Mouse (Mus musculus) urinary bladder, postnatal 36 days (tissue): Measurements from ENCODE around the gene Actn2.

ENCODE experiments used
- DNase-seq, 2 experiments: peaks; one replicate each; pipeline ENCODE4 v3.0.0; 2022; ENCODE audit warnings: low spot score in 2 of 2, mixed read lengths in 1 of 2

Gene Actn2

GRCm38 (mm10) chr13:12317191-12317765 lies 23.3 kb downstream of the Actn2 start:
- DNase-seq, result no peak

GRCm38 (mm10) chr13:12314173-12314572 lies 26.4 kb downstream of the Actn2 start:
- DNase-seq, result no peak

DNA sequence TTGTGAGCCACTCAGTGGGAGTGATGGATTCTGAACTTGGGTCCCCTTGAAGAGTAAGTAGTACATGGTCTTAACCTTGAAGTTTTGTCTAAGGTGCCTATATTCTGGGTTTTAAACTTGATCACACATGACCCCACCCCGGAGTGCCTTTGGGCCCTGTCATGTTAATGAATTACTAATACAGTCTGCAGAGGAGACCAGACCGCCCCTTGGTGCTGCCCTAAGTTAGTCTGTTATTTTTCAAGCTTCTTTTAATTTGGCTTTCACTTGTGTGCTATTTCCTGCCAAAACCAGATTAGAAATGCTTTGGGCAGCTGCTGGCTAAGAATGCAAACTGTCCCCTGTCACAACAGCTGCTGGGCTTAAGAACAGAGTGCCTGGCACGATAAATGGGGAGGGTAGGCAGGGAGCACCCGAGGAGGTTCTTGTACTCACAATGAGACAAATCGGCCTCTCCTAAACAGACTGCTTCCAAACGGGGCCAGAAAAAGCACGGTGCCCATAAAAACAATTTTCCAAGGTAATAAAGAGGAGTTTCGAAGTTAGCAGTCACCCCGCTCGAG lies 28.5 kb downstream of the Actn2 start:
- DNase-seq, result no peak

DNA sequence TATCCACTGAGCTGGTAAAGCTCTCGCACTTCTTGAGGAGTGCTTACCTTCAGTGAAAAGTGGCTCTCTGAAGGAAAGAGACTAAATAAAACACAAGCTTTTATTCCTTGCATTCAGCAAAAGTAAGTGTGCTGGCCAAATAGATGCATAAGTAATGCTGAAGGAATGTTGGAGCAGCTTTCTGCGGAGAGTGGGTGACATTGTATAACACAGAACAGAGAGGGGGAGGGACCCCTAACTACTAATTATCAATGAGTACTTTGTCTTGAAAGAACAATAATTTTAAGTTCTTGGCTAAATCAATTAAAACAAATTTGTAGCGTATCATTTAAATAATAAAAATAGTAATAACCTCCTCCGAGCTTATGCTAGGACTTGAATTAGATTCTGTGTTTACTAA lies 29.2 kb downstream of the Actn2 start:
- no peak for DNase-seq

DNA sequence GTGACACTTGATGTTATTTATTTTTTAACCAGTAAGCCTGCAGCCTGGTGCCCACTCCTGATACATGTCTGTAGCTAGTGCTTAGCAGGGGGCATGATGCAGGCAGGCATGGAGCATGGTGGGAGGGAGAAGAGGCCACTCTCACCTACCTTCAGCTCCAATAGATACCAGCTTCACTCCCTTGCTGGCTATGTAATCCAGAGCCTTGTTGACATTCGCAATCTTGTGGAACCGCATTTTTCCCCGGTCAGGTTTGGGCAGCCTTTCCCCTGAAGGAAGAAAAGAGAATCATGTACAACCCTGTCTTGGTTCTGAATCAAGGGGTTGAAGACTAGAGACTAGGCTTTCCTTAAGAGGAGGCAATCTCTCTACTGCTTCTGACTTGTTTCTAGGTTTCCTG lies 31.1 kb downstream of the Actn2 start:
- DNase-seq, result peak; percentile 29 to 30

DNA sequence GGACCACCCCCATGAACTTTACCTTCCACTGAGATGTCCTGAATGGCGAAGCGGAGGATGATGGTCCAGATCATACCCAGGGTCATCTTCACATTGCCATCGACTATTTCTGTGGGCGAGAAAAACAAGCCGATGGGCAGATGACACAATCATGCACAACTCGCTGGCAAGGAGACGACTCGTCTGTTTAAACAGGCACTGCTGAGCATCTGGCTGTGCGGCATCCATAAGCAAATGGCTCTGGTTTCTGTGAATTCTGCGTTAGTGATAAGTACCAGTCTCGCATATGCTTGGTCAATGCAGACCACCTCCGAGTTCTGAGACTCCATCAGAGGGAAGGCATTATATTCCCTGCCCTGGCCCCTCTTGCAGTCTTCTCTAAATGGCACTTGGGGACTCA lies 31.7 kb downstream of the Actn2 start:
- no peak for DNase-seq

- DNase-seq, result no peak
Measured at GRCm38 (mm10) chr13:12308473-12308872, 32.1 kb downstream of the Actn2 start.

DNA sequence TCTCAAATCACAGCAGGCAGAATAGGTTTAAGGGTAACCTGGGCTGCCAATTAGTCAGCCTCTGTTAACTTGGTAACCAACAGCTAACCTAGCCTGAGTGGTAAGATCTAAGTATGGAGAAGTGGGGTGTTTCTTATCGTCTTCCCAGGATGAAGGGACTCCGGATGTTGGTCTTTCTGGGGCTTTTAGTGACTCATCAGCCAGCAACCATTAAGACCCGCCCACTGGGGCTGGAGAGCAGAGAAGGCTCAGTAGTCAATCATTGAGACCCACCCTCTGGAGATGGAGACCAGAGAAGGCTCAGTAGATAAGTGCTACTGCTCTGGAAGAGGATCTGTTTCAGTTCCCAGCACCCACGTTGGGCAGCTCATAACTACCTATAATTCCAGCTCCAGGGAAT lies 33.3 kb downstream of the Actn2 start:
- DNase-seq, result no peak

DNA sequence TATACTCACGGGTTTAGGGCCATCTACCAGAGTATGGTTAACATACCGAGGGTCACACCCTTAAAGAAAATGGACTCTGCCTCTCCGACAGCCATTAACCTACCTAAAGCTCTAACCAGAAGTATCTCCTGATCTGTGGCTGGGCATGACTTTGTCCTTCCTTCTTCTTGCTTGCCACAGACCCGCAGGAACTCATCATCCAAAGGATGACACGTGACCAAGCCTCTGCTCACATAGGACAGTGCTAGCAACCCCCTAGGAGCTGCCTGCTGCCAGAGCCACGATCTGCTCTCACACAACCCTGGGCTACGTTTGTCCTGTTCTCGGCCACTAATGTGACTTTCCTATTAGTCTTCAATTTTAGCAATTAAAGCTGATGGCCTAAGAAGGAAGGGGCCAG lies 35.0 kb downstream of the Actn2 start:
- no peak for DNase-seq

- DNase-seq, result no peak
Measured at GRCm38 (mm10) chr13:12304991-12305390, 35.6 kb downstream of the Actn2 start.

GRCm38 (mm10) chr13:12297777-12298176 lies 42.8 kb downstream of the Actn2 start:
- no peak for DNase-seq

GRCm38 (mm10) chr13:12296701-12297100 lies 43.9 kb downstream of the Actn2 start:
- no peak for DNase-seq

- no peak for DNase-seq
Measured at GRCm38 (mm10) chr13:12293810-12294209, 46.8 kb downstream of the Actn2 start.

DNA sequence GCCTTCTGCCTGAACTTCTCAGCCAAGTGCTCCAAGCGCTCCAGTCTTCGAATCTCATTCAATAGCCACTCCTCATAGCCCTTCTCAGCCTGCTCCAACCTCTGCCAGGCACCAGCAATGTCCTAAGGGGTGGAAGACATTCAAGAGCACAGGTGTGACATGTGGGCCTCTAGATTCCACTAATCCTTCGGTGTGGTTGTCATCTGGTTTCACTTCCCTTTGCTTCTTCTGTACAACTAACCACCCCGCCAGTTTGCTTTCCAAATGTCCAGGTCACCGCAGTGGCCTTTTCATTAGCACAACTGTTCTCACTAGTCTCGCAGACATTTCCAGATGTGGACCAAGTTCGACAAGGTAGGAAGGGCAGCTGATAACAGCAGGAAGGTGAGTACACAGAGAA lies 49.9 kb downstream of the Actn2 start:
- no peak for DNase-seq

- no peak for DNase-seq
Measured at GRCm38 (mm10) chr13:12284528-12284927, 56.0 kb downstream of the Actn2 start.

DNA sequence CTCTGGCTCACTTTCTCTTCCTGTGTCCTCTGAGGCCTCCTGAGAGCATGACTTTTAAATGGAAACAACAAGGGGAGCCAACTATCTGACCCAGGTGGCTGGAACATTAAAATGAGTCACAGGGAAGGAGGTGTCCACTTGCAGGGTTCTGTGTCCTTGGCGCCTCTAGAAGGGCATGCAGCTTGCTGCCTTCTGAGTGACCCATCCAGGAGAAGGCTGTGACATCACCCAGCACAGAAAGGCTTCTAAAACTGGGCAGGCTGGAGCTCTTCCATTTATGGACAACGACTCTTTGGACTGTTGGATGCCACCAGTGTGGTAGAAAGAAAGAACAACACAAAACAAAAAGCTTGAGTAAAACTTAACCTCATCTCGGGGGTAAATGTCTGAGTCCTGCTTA lies 56.7 kb downstream of the Actn2 start:
- DNase-seq, result no peak

GRCm38 (mm10) chr13:12274721-12275120 lies 65.8 kb downstream of the Actn2 start:
- no peak for DNase-seq

DNA sequence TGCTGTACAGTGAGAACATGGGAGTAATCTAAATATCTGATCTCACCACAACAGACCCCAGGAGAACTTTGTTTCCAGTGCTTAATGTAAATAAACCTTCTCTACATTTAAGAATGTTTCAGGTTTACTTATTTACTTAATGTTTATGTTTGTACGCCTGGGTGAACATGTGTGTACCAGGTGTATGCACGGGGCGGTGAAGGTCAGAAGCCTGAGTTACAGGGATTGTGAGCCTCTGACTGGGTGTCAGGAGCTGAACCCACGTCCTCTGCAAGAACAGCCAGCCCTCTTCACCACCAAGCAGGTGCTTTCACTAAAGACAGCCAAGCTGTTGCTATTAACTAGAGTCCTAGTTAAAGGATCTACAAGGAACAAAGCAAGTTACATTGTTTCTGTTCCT lies 66.3 kb downstream of the Actn2 start:
- no peak for DNase-seq

DNA sequence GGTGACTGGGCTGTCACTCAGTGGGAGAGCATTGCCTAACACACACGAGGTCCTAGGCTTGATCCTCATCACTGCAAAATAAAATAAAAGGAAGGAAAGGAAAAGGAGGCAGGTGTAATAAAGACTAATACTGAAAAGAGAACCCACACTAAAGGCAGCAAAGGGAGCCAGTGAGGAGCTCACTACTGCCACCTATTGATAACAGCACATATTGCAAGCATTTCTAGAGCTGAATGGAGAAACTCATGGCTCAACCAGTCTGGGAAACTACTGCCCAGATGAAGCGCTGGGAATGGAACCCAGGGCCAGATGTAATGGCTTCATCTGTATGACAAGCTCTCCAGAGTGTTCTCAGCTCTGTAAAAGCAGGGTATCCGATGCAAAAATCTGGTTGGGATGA lies 67.6 kb downstream of the Actn2 start:
- no peak for DNase-seq

- DNase-seq, result no peak
Measured at GRCm38 (mm10) chr13:12267971-12268370, 72.6 kb downstream of the Actn2 start.

DNA sequence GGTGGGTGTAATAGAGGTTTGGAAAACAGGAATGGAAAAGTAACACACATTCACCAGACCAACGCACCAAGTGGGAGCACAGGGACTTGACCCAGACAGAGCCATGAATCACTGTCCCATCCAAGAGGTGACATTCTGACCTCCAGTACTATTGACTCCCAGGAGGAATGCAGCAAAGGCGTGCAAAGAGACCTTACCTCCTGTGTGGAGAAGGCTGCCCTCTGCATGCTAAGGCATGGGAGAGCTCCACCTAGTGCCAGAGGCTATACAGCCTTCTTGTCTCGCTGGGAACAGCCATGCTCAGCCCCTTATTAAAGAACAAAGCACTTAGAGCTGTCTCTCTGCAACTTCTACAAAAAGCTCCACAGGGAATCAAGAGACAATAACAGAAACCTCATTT lies 73.5 kb downstream of the Actn2 start:
- no peak for DNase-seq

GRCm38 (mm10) chr13:12263996-12264395 lies 76.6 kb downstream of the Actn2 start:
- DNase-seq, result no peak

GRCm38 (mm10) chr13:12261505-12261904 lies 79.1 kb downstream of the Actn2 start:
- no peak for DNase-seq
